Mouse (Mus musculus) heart, embryonic 13.5 days (tissue): ENCODE results near the gene Prg2. TPM values are rescaled to one million over a fixed set of nuclear protein-coding genes. Genes with fewer than 3 reads are reported as not detected.
A peak's percentile ranks its signal among the peaks of the same experiment; 100 is the strongest.

Experiments
- ATAC-seq: fragments of 200-750 bp; cut with Nextera tagmentation; 2 replicates; pipeline ENCODE4 v1.8.0; 2017; ENCODE audit warnings: moderate TSS enrichment; ENCODE audit not compliant: insufficient number of reproducible peaks, low FRiP score, low TSS enrichment; ENCODE audit errors: extremely low read depth
- H3K27ac ChIP-seq: fragments of 300-500 bp; sonication (generic); replicated peaks from 2 replicates; pipeline ENCODE4 v1.5.1; 2015; ENCODE audit warnings: moderate library complexity, mild to moderate bottlenecking, inconsistent platforms
- H3K27me3 ChIP-seq: fragments of 300-500 bp; sonication (generic); replicated peaks from 2 replicates; pipeline ENCODE4 v1.6.1; 2015; ENCODE audit warnings: mild to moderate bottlenecking, inconsistent platforms
- H3K36me3 ChIP-seq: fragments of 300-500 bp; sonication (generic); 2 replicates; pipeline ENCODE4 v1.6.1; 2015; ENCODE audit warnings: mild to moderate bottlenecking, inconsistent platforms
- H3K4me1 ChIP-seq: fragments of 300-500 bp; sonication (generic); 2 replicates; pipeline ENCODE4 v1.6.1; 2015; ENCODE audit warnings: inconsistent platforms
- H3K4me2 ChIP-seq: fragments of 300-500 bp; sonication (generic); 2 replicates; pipeline ENCODE4 v1.6.1; 2015; ENCODE audit warnings: inconsistent platforms, mild to moderate bottlenecking, moderate library complexity
- H3K4me3 ChIP-seq: fragments of 300-500 bp; sonication (generic); 2 replicates; pipeline ENCODE4 v1.5.1; 2015; ENCODE audit warnings: moderate library complexity, mild to moderate bottlenecking, inconsistent platforms
- H3K9ac ChIP-seq: fragments of 300-500 bp; sonication (generic); 2 replicates; pipeline ENCODE4 v1.6.1; 2015; ENCODE audit warnings: inconsistent platforms, mild to moderate bottlenecking, moderate library complexity
- H3K9me3 ChIP-seq: fragments of 300-500 bp; sonication (generic); 2 replicates; pipeline ENCODE4 v1.6.1; 2016; ENCODE audit warnings: inconsistent platforms
- WGBS: fragments of 180-500 bp; shearing (Covaris S2); methylation state at CpG from one replicate; pipeline ENCODE4 v1.1.7; 2015; ENCODE audit warnings: mixed read lengths; 5-methylcytosine and 5-hydroxymethylcytosine counted together
- polyA plus RNA-seq: library from polyadenylated mRNA; unstranded; fragments of >200 nt; fragmentation: Nextera tagmentation; extraction: Ambion mirVana; gene quantifications from 2 replicates; pipeline ENCODE4 v1.2.1, GENCODE M21; 2015

The Prg2 gene
- polyA plus RNA-seq, 1 experiment from 2014 or later = 1.2 TPM

DNA sequence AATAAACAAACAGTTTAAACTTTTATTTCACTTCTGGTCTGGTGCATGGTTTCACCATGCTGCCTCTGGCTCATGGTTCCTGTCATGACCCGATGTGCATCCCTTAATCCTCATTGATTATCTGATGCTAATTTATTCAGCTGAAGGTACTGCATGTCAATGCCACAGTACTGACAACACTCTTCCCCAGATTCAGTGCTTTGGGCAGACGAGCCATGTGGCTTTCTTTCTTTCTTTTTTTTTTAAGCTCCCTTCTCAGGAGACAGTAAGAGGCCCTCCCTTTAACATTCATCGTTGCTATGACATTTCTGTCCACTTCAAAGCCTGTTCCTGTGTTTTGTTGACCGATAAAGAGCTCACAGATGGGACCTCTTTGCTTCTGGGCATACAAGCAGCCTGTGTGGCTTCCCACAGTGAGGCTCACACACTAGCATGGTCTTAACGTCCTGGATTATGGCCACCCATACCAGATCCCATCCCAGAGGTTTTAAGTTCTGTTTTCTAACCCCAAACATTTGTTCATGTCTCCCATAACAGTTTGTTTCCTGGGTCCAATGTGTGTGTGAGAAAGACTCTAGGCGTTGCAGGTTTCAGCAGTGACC lies 17.3 kb upstream of the Prg2 start:
- no peak for ATAC-seq
- Histone ChIP-seq H3K4me3 (no peak overlapping the region), H3K4me2 (no peak overlapping the region), H3K4me1 (no peaks in the 10 kb centered on the region), H3K36me3 (peaks cover 21% of the 10 kb centered on the region), H3K27ac (no peak overlapping the region), H3K9me3 (no peaks in the 10 kb centered on the region), H3K27me3 (no peaks in the 10 kb centered on the region), H3K9ac (no peak overlapping the region)
- WGBS = 43% methylated on average over 6 of the region's 6 CpGs

GRCm38 (mm10) chr2:84964111-84964801 lies 16.0 kb upstream of the Prg2 start:
- H3K36me3 ChIP-seq = peaks cover 9% of the 10 kb centered on the region
- no peak for ATAC-seq
- H3K27ac ChIP-seq = no peak overlapping the region
- no peaks in the 10 kb centered on the region for H3K9me3 ChIP-seq
- no peaks in the 10 kb centered on the region for H3K4me1 ChIP-seq
- WGBS = 92% methylated on average over 7 of the region's 7 CpGs
- H3K4me3 ChIP-seq = no peak overlapping the region
- H3K9ac ChIP-seq = no peak overlapping the region
- no peaks in the 10 kb centered on the region for H3K27me3 ChIP-seq
- no peak overlapping the region for H3K4me2 ChIP-seq

DNA sequence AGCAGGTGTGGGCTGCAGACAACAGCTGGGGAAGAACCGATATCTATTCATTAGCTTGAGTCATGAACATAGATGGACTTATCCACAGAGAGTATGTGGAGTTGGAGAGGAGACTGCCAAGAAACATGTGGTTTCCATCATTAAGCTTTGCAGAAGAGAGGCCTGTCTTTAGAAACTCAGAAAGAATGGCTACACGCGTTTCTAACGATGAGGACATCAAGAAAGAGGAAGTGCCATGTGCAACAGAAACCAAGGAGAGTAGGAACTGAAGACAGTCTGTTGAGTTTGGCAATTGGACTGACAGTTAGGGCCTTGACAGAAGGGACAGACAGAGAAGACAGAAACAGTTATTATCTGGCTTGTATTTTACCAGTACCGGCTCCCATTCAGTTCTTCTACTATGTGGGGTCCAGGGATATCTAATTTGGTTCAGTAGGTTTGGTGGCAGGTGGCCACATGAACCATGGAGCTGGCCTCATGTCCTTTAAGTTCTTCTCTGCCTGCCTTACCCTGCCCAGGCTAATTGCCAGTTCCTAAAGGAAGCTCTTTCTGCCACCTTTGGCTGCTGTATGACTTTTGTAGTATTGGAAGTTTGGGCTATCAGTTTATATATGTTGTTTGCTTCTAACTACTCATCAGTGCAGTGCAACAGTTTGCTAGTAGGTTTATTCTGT lies 12.8 kb upstream of the Prg2 start:
- no peak for ATAC-seq
- H3K4me3 ChIP-seq = no peak overlapping the region
- H3K36me3 ChIP-seq = no peaks in the 10 kb centered on the region
- no peaks in the 10 kb centered on the region for H3K9me3 ChIP-seq
- H3K4me1 ChIP-seq = no peaks in the 10 kb centered on the region
- H3K9ac ChIP-seq = no peak overlapping the region
- WGBS = 77% methylated on average over 5 of the region's 5 CpGs
- H3K27me3 ChIP-seq = no peaks in the 10 kb centered on the region
- no peak overlapping the region for H3K27ac ChIP-seq
- no peak overlapping the region for H3K4me2 ChIP-seq

DNA sequence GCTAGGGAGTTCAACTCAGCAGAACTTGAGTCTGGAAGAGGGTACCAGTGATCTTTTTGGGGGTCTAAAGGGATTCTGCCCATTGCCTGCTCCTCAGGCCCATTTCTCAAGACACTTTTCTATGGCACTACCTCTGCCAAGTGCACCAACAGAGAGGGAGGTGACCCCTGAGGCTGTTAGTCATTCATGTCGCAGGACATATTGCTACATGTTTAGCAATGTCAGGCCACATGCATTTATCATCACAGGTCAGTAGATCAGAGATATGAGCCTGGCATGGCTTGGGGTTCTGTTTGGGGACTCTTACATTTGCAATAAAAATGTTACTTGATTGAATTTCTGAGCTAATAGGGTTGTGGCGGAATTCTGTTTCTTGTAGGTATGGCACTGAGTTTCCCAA lies 4.7 kb upstream of the Prg2 start:
- WGBS = 81% methylated on average over 2 of the region's 2 CpGs

GRCm38 (mm10) chr2:84987930-84988329 lies 7.7 kb downstream of the Prg2 start, which contains the start of gene Prg3:
Gene Prg3, plus strand, starts transcription at chr2:84988215.
- no peak for ATAC-seq
- Histone ChIP-seq H3K27me3 (0 out of 2 replicates have a peak, but pooled peaks cover 4% of the 10 kb centered on the region), H3K9ac (no peak within 1 kb of the TSS), H3K27ac (no peak within 1 kb of the TSS), H3K4me3 (no peak within 1 kb of the TSS), H3K9me3 (no peaks in the 10 kb centered on the region), H3K4me2 (no peak within 1 kb of the TSS), H3K4me1 (no peaks in the 10 kb centered on the region), H3K36me3 (no peaks in the 10 kb centered on the region)
- 76% methylated on average over 1 of the region's 1 CpGs for WGBS

More for the DNA sequence above, 4.7 kb upstream of the Prg2 start:
- Histone ChIP-seq H3K4me1 (no peaks in the 10 kb centered on the region), H3K36me3 (no peaks in the 10 kb centered on the region), H3K4me3 (no peak overlapping the region), H3K4me2 (no peak overlapping the region), H3K27me3 (no peaks in the 10 kb centered on the region), H3K9me3 (no peaks in the 10 kb centered on the region), H3K9ac (no peak overlapping the region), H3K27ac (no peak overlapping the region)
- ATAC-seq = no peak

GRCm38 (mm10) chr2:84996376-84996775 lies 16.1 kb downstream of the Prg2 start:
- ATAC-seq = no peak
- peaks cover 7% of the 10 kb centered on the region; the same call in 1 of the 2 replicates for H3K4me1 ChIP-seq
- 0 out of 2 replicates have a peak, but pooled peaks cover 3% of the 10 kb centered on the region for H3K27me3 ChIP-seq
- H3K36me3 ChIP-seq = no peaks in the 10 kb centered on the region
- no peak overlapping the region for H3K27ac ChIP-seq
- WGBS = 77% methylated on average over 2 of the region's 2 CpGs
- H3K4me2 ChIP-seq = no peak overlapping the region
- no peaks in the 10 kb centered on the region for H3K9me3 ChIP-seq
- H3K4me3 ChIP-seq = no peak overlapping the region
- no peak overlapping the region for H3K9ac ChIP-seq

DNA sequence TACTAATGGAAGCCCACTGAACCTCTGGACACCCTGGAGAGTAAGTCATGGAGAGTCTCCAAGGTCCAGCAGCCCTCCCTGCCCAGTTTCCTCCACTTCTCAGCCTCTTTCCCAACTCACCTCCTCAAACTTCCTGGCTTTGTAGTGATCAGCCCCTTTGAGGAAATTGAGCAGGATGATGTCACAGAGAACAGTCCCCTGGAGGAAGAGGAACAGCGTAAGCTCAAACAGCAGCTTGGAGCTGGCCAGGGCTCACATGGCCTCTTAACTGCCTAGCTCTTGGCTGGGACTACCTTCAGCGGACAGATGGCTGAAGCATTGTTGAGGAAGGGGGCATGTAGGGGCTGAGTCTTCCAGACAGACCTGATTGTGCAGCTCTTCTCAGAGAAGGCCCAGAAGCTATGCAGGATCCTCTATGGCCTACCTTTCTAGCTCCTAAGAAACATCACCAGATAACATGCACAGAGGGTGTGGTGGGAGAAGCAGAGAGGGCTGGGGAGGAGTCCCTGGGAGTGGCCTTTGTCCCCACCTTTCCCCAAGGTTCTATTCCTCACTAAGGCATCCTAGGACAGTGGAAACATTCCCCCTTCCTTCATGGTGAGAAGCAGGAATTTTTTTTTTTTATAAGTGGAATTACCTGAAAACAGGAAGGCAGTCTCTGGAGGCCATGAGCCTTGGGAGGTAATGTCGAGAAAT lies 19.4 kb downstream of the Prg2 start:
- Histone ChIP-seq H3K36me3 (no peaks in the 10 kb centered on the region), H3K27me3 (no peaks in the 10 kb centered on the region), H3K4me1 (peaks cover 22% of the 10 kb centered on the region), H3K4me3 (no peak overlapping the region), H3K27ac (peak overlapping the region; percentile 60), H3K4me2 (no peak overlapping the region), H3K9ac (no peak overlapping the region), H3K9me3 (no peaks in the 10 kb centered on the region)
- WGBS = 57% methylated on average over 3 of the region's 3 CpGs
- no peak; the same call in 1 of the 2 replicates for ATAC-seq

DNA sequence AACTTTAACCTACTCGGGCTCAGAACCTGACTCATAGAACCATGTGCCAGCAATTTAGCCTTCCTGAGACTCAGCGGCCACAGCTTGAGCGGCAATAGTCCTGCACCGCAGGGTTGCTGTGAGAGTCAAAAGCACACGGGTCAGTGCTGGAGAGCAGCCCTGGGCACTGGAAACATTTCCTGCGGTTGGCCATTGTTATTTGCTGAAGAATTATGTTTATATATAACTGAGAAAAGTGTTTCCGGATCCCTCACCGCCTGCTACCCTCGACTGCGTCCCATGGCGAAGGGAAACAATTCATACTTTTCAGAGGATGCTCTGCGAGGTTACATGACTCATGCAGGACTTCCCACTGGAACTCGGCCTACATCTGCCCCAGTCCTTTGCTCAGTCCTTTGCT lies 21.2 kb downstream of the Prg2 start:
- H3K4me3 ChIP-seq = no peak overlapping the region
- H3K36me3 ChIP-seq = no peaks in the 10 kb centered on the region
- 79% methylated on average over 13 of the region's 13 CpGs for WGBS
- no peak overlapping the region for H3K27ac ChIP-seq
- no peaks in the 10 kb centered on the region for H3K27me3 ChIP-seq
- no peak overlapping the region for H3K9ac ChIP-seq
- no peak for ATAC-seq
- peaks cover 25% of the 10 kb centered on the region for H3K4me1 ChIP-seq
- H3K4me2 ChIP-seq = no peak overlapping the region
- H3K9me3 ChIP-seq = no peaks in the 10 kb centered on the region

- H3K27me3 ChIP-seq = no peaks in the 10 kb centered on the region
- 0 out of 2 replicates have a peak, but pooled peaks have one; percentile 9 for ATAC-seq
- no peaks in the 10 kb centered on the region for H3K36me3 ChIP-seq
- H3K27ac ChIP-seq = no peak overlapping the region
- no peak overlapping the region for H3K4me3 ChIP-seq
- H3K4me1 ChIP-seq = peaks cover 35% of the 10 kb centered on the region
- 32% methylated on average over 8 of the region's 8 CpGs for whole genome bisulfite sequencing
- H3K9me3 ChIP-seq = no peaks in the 10 kb centered on the region
- no peak overlapping the region for H3K9ac ChIP-seq
- no peak overlapping the region for H3K4me2 ChIP-seq
Observed at GRCm38 (mm10) chr2:85002575-85002974, 22.3 kb downstream of the Prg2 start.

- Histone ChIP-seq H3K27ac (no peak overlapping the region), H3K4me3 (no peak overlapping the region), H3K9me3 (no peaks in the 10 kb centered on the region), H3K9ac (no peak overlapping the region), H3K4me1 (peaks cover 34% of the 10 kb centered on the region), H3K27me3 (no peaks in the 10 kb centered on the region), H3K36me3 (no peaks in the 10 kb centered on the region), H3K4me2 (no peak overlapping the region)
- ATAC-seq = no peak
- WGBS = 81% methylated on average over 4 of the region's 4 CpGs
Observed at GRCm38 (mm10) chr2:85004341-85004740, 24.1 kb downstream of the Prg2 start.

- H3K4me3 ChIP-seq = no peak overlapping the region
- ATAC-seq = no peak
- H3K27me3 ChIP-seq = no peaks in the 10 kb centered on the region
- no peak overlapping the region for H3K27ac ChIP-seq
- H3K4me1 ChIP-seq = peaks cover 46% of the 10 kb centered on the region
- 56% methylated on average over 7 of the region's 7 CpGs for WGBS
- no peaks in the 10 kb centered on the region for H3K9me3 ChIP-seq
- H3K4me2 ChIP-seq = no peak overlapping the region
- H3K9ac ChIP-seq = no peak overlapping the region
- H3K36me3 ChIP-seq = no peaks in the 10 kb centered on the region
Observed at GRCm38 (mm10) chr2:85006600-85006999, 26.3 kb downstream of the Prg2 start.
